Mouse (Mus musculus) gonadal fat pad, adult 2 months (tissue): Measurements from ENCODE around the gene Gm9964. TPM values are rescaled to one million over a fixed set of nuclear protein-coding genes. Genes with fewer than 3 reads are reported as not detected.

Experiments
- DNase-seq: peaks from one replicate; pipeline ENCODE4 v3.0.0-alpha.2; 2012; ENCODE audit warnings: low read depth
- polyA plus RNA-seq: library from polyadenylated mRNA; depleted of rRNA; stranded (reverse); fragments of >200 nt; gene quantifications from 2 replicates; pipeline ENCODE4 v1.2.3, GENCODE M21; 2012; rRNA removed

Gm9964 gene
- polyA plus RNA-seq, 1 experiment = not detected

DNA sequence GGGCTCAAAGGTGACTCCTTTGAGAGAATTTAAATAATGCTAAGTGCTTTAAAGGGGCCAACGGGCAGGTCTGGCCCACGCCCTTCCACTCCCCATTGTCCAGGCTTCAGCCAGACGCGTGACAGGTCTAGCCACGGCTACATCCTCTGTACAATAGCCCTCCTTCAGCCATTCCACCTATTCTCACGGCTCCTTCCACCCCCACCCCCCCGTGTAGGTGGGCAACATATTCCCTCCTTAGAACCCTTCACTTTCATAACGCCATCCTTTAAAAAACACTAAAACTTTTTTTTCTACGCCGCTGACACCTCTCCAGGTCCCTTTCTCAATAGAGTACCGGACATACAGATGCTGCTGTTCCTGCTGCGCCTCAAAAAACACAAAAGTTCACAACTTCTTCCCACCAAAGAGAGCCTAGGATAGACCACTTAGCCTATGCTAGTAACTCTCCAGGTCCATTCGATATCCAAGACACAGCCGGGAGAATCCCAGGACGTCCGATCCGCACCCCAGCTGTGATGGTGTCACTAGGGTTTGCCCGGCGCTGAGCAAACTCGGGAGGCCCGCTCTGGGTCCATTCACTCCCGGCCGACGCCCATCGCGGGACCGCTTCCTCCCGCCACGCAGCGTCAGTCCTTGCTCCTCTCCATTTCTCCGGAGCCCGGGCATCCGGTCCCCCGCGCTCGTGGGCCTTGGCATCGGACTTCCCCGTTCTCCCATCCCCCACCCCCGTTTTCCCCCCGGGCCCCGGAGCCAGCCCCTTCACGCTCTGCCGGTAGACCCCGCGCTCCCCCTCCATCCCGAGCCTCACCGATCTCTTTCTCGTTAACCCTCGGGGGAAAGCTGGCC is 42.9 kb downstream of the Gm9964 start:
- DNase-seq = no peak

DNA sequence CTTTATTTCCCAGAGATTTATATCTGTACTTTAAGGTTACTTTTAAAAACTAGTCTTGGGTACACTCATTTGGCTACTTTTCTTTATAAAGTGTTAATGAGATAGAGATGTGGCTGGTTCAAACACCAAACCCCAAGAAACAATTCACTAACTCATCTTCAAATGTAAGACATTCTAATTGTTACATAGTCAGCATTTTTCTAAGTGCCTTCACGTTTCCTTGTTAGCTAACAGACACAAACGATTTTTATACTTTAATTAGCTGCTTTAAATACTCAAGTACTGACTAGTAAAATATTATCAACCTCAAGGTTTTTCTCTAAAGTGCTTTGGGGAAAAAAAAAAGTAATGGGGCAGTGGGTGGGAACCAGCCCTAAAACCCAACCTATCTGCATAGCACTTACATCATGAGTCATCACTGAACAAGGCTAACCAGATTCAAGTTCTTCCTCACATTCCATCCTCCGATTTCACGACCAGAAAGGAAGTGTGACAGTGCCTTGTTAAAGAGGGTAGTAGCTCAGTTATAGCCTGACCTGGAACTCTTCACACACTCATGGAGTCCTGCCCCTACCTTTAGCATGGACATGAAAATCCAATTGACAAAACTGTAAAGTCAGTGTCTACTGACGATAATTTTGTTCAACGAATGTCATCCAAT is 43.7 kb downstream of the Gm9964 start:
- DNase-seq = no peak

Other genes starting within 250 kb of the Gm9964 start
- 11.8 and 13.9 TPM in 2 replicates for gene Ksr1, start 150.5 kb downstream of the Gm9964 start, polyA plus RNA-seq
- gene Wsb1, start 42.2 kb downstream of the Gm9964 start, polyA plus RNA-seq = 35.5 and 38.7 TPM in 2 replicates
- gene Nf1, start 42.8 kb upstream of the Gm9964 start, polyA plus RNA-seq = 12.1 and 15.6 TPM in 2 replicates
- gene Omg, start 207.2 kb upstream of the Gm9964 start, polyA plus RNA-seq = not detected in 2 replicates
- 4.9 and 6.3 TPM in 2 replicates for gene Evi2b, start 226.9 kb upstream of the Gm9964 start, polyA plus RNA-seq
- gene Evi2, start 233.7 kb upstream of the Gm9964 start, polyA plus RNA-seq = 0.32 and 0.34 TPM in 2 replicates
- 8.1 and 10.2 TPM in 2 replicates for gene Evi2a, start 233.7 kb upstream of the Gm9964 start, polyA plus RNA-seq